Mouse (Mus musculus) heart, postnatal 36 days (tissue): ENCODE results near the gene Hist1h1a. TPM values are rescaled to one million over a fixed set of nuclear protein-coding genes. Genes with fewer than 3 reads are reported as not detected.
"Not testable (repeated sequence)": the region's sequence is repeated elsewhere in the genome, so short reads cannot be mapped to it uniquely, and the experiment has no call there.

ENCODE experiments used
- DNase-seq, 2 experiments: peaks; one replicate each; pipeline ENCODE4 v3.0.0; 2021 to 2022
- intact Hi-C: fragments of 180-260 bp; cut with DNase I; formaldehyde crosslinking; loops from one replicate; pipeline ENCODE4 v1.15.1; 2025
- total RNA-seq, 2 experiments: library from RNA; stranded (reverse); gene quantifications; 2 replicates each; pipeline ENCODE4 v1.2.3; 2021

Hist1h1a gene
- total RNA-seq, 2 experiments from 2014 or later = 7.5 to 8.2 TPM

DNA sequence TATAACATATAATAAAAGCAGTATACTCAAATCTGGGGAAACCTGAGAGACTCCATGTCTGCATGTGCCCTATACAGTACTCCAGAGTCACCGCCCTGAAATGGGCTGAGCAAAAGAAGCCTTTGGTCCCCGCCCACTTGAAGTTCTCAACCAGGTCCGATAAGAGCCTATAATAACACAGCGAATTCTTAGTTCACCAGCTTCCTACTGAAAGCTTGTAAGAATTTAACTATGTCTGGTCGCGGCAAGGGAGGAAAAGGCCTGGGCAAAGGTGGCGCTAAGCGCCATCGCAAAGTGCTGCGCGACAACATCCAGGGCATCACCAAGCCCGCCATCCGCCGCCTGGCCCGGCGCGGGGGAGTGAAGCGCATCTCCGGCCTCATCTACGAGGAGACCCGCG, 6.7 kb upstream of the Hist1h1a start, which contains the start of gene Hist1h4b:
Hist1h4b (plus strand) TSS at position 224 of the 400 bp plus-strand sequence.
- intact Hi-C loops = no loop called here
- DNase-seq = peak; percentile 79 to 82

GRCm38 (mm10) chr13:23757211-23757773, 6.2 kb upstream of the Hist1h1a start:
- intact Hi-C loops = no loop called here
- no peak for DNase-seq

- intact Hi-C loops = no loop called here
These were observed 5.5 kb upstream of the Hist1h1a start for GRCm38 (mm10) chr13:23757921-23758320.

GRCm38 (mm10) chr13:23759251-23759771, 4.2 kb upstream of the Hist1h1a start:
- intact Hi-C loops = no loop called here
- DNase-seq = no peak

More at GRCm38 (mm10) chr13:23757921-23758320, 5.5 kb upstream of the Hist1h1a start:
- DNase-seq = no peak

GRCm38 (mm10) chr13:23759916-23760239, 3.6 kb upstream of the Hist1h1a start:
- no peak for DNase-seq
- intact Hi-C loops = loop anchor here (5.0 to 10.0 kb wide), 2 partner anchors 138 to 395 kb away; partner anchors contain the start of genes Hist1h1e, Hist1h2be and Zfp322a

- DNase-seq = no peak
- intact Hi-C loops = loop anchor here (5.0 to 10.0 kb wide), 2 partner anchors 138 to 396 kb away; partner anchors contain the start of genes Hist1h1e, Hist1h2be and Zfp322a
These were observed 3.1 kb upstream of the Hist1h1a start for GRCm38 (mm10) chr13:23760240-23760971.

- DNase-seq = peak; percentile 95 to 96
- intact Hi-C loops = loop anchor here (5.0 to 10.0 kb wide), 2 partner anchors 139 to 396 kb away; partner anchors contain the start of genes Hist1h1e, Hist1h2be and Zfp322a
These were observed 2.2 kb upstream of the Hist1h1a start, which contains the start of gene Hist1h4a for GRCm38 (mm10) chr13:23760972-23761864. TSS of gene Hist1h4a (minus strand) at chr13:23761230.

DNA sequence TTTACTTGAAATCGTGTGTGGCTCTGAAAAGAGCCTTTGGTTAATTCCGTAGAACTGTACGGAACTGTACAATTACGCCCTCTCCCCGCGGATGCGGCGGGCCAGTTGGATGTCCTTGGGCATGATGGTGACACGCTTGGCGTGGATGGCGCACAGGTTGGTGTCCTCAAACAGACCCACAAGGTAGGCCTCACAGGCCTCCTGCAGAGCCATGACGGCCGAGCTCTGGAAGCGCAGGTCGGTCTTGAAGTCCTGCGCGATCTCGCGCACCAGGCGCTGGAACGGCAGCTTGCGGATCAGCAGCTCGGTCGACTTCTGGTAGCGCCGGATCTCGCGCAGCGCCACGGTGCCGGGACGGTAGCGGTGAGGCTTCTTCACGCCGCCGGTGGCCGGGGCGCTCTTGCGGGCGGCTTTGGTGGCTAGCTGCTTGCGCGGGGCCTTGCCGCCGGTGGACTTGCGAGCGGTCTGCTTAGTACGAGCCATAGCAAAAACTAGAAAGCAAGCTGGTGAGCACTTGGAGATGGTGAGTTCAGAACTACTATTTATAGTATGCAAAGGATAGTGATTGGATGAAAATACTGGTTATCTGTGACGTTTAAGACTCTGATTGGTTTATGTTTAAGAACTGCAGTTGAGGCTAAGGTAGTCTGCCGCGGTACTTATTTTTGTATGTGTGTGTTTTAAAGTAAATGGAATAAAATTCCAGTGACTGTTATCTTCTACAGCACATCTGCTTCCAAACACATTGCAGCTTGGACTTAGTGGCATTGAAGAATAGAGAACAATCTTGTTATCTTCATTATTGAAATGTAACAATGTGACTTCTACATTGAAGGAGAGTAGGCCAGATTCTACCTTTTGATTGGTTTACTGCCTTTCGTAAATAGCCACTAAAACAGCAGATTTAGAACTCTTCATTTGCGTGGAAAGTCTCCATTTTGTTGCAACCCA, 1.3 kb upstream of the Hist1h1a start, which contains the start of gene Hist1h3a:
Hist1h3a (minus strand) TSS at position 516 of the 951 bp plus-strand sequence.
- peak; percentile 49 to 66 for DNase-seq
- intact Hi-C loops = loop anchor here (5.0 to 10.0 kb wide), 2 partner anchors 140 to 397 kb away; partner anchors contain the start of genes Hist1h1e, Hist1h2be and Zfp322a

DNA sequence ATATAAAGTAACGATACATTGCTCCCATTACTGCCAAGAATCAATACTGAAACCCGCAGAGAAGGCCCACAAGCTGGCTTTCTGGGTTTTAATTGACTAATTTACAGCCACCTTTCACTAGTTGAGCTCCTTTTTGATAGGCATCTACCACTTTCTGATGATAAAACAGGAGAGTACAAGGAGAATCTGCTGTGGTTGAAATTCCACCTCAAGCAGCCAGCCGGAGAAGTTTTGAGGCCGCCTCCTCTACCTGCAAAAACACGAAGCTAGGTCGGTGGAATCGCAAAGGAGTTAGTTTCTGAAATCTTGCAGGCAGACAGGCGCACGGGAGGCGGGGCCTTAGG, 252 bp upstream of the Hist1h1a start:
- intact Hi-C loops = loop anchor here (5.0 to 10.0 kb wide), 2 partner anchors 141 to 398 kb away; partner anchors contain the start of genes Hist1h1e, Hist1h2be and Zfp322a
- no peak for DNase-seq

GRCm38 (mm10) chr13:23764324-23765171, 1.1 kb downstream of the Hist1h1a start:
- intact Hi-C loops = loop anchor here (5.0 to 10.0 kb wide), 2 partner anchors 142 to 400 kb away; partner anchors contain the start of genes Hist1h1e, Hist1h2be and Zfp322a
- no peak for DNase-seq

GRCm38 (mm10) chr13:23765172-23765513, 1.7 kb downstream of the Hist1h1a start:
- DNase-seq = no peak

DNA sequence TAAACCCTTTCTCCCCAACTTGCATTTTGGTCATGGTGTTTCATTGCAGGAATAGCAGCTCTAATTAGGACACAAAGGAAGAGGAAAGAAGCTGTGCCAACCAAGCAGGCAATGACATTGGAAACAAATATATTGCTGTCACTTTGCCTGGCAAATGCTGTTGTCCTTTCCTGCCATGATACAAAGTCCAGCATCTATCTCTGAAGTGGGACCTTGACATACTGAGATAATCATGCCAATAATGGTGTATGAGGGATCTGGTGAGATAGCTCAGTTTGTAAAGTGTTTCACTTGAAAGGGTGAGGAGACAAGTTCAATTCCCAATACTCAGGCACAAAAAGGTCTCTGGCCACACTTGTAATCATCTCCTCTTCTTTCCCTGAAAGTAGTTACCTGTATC, 3.3 kb downstream of the Hist1h1a start:
- intact Hi-C loops = loop anchor here (10.0 kb wide), 1 partner anchor 402 kb away; the partner anchor contains the start of gene Zfp322a
- DNase-seq = no peak

More at GRCm38 (mm10) chr13:23765172-23765513, 1.7 kb downstream of the Hist1h1a start:
- intact Hi-C loops = loop anchor here (10.0 kb wide), 1 partner anchor 400 kb away; the partner anchor contains the start of gene Zfp322a

GRCm38 (mm10) chr13:23768834-23769397, 5.5 kb downstream of the Hist1h1a start:
- intact Hi-C loops = loop anchor here (10.0 kb wide), 1 partner anchor 404 kb away; the partner anchor contains the start of gene Zfp322a
- DNase-seq = no peak

DNA sequence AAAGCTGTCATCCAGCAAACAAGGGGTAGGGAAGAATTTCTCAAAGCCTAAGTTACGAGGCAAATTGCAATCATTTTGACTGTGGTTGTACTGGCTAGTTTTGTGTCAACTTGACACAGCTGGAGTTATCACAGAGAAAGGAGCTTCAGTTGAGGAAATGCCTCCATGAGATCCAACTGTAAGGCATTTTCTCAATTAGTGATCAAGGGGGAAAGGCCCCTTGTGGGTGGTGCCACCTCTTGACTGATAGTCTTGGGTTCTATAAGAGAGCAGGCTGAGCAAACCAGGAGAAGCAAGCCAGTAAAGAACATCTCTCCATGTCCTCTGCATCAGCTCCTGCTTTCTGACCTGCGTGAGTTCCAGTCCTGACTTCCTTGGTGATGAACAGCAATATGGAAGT, 6.1 kb downstream of the Hist1h1a start, which contains the start of gene Trim38:
Trim38 (plus strand) TSS at position 301 of the 400 bp plus-strand sequence.
- not testable (repeated sequence) for DNase-seq
- intact Hi-C loops = loop anchor here (10.0 kb wide), 1 partner anchor 405 kb away; the partner anchor contains the start of gene Zfp322a

- peak in 1 of 2 experiments; percentile 16 for DNase-seq
- intact Hi-C loops = no loop called here
These were observed 9.3 kb downstream of the Hist1h1a start for GRCm38 (mm10) chr13:23772561-23773313.

DNA sequence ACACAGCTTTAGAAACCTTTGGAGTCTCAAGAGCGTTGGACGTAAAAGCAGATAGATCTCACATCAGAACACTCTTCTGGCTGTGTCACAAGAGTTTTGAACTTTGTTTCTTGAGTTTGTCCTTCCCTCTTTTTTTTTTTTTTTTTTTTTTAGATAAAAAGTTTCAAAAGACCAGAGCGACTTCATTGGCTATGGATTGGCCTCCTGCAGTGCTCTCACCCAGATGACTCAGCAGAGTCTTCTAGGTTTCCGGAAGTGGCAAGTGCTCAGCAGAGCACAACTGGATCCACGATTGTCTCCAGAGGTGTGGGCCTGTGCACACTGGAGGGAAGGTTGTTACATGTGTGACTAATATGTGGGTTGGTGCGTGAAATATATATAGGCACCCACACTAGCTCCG, 14.9 kb downstream of the Hist1h1a start:
- intact Hi-C loops = no loop called here
- no peak for DNase-seq

DNA sequence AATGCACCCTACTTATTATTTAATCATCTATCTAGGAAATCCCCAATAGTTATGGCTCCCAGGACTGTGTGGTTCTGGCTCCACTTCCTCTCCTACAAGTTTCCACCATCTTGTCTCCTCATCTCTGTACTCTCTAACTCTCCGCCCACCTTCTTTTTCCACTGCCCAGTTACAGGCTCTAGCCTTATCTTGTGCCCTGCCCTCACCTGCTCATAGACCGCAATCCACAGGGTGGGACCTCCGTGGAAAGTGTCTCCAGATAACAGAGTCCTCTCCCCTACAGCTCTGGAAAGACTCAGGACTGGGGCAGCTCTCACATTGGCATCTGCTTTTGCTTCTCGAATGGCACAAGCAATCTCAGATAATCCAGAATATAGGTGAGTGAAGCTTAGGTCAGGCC, 15.6 kb downstream of the Hist1h1a start:
- intact Hi-C loops = no loop called here
- DNase-seq = no peak
